Mouse (Mus musculus): ENCODE results near the gene Chmp5. TPM values are rescaled to one million over a fixed set of nuclear protein-coding genes. Genes with fewer than 3 reads are reported as not detected.

The Chmp5 gene
- total RNA-seq, 2 experiments from 2014 or later, result 95.1 to 114 TPM

GRCm38 (mm10) chr4:41000842-41001639 lies 52.8 kb downstream of the Chmp5 start:
- DNase-seq (ENCODE audit: low spot score in 2 of 2), result no peak

- DNase-seq (ENCODE audit: low spot score in 2 of 2), result no peak
These were observed 65.1 kb downstream of the Chmp5 start for GRCm38 (mm10) chr4:41013351-41013750.

Small RNA genes within 50 kb of the gene (microRNA-seq; reads per million reads assigned to microRNA genes)
- 0.47 to 0.61 reads per million in 2 experiments for gene Mir3094 (ENCODE audit: borderline number of aligned reads in 2 of 2)

Other genes with a start within 250 kb of the Chmp5 start
- gene Aptx, start 245.2 kb upstream of the Chmp5 start, total RNA-seq (2021), result 10 to 100 TPM; 16.9 to 17.9 TPM
- gene Dnaja1, start 226.3 kb upstream of the Chmp5 start, total RNA-seq (2021), result 100 to 1,000 TPM; 775 to 974 TPM
- 10 to 100 TPM; 50.5 to 61.7 TPM for gene Smu1, start 190.5 kb upstream of the Chmp5 start, total RNA-seq (2021)
- 10 to 100 TPM; 53.1 to 62.5 TPM for gene B4galt1, start 94.4 kb upstream of the Chmp5 start, total RNA-seq (2021)
- 100 to 1,000 TPM in 1 of 2 experiments, not detected in 1; 120 TPM for gene Spink4, start 28.4 kb upstream of the Chmp5 start, total RNA-seq (2021)
- gene Bag1, start 113 bp upstream of the Chmp5 start, total RNA-seq (2021), result 100 to 1,000 TPM; 306 to 371 TPM
- 10 to 100 TPM; 96.3 to 97.4 TPM for gene Nfx1, start 22.5 kb downstream of the Chmp5 start, total RNA-seq (2021)
- 10 to 100 TPM; 13.6 to 55.8 TPM for gene Aqp7, start 99.7 kb downstream of the Chmp5 start, total RNA-seq (2021)
- gene Aqp3, start 149.8 kb downstream of the Chmp5 start, total RNA-seq (2021), result not detected
- 10 to 100 TPM; 50.0 to 59.8 TPM for gene Nol6, start 176.0 kb downstream of the Chmp5 start, total RNA-seq (2021)
- gene Ube2r2, start 187.3 kb downstream of the Chmp5 start, total RNA-seq (2021), result 10 to 100 TPM; 82.4 to 98.4 TPM

Measured in adrenal gland, adult 18-20 months (tissue).